Mouse (Mus musculus): Measurements from ENCODE around the gene Emc7. TPM values are rescaled to one million over a fixed set of nuclear protein-coding genes. Genes with fewer than 3 reads are reported as not detected.
"Not testable (repeated sequence)": the region's sequence is repeated elsewhere in the genome, so short reads cannot be mapped to it uniquely, and the experiment has no call there.

The Emc7 gene
- polyA plus RNA-seq, 1 experiment from 2014 or later: 20.9 TPM

- H3K4me1 ChIP-seq (replicated peaks): no peaks in the 10 kb centered on the region
- no peak for ATAC-seq (ENCODE audit: low read depth)
- H3K27me3 ChIP-seq: no peaks in the 10 kb centered on the region; the same call in 1 of the 2 replicates
These were observed 6.2 kb upstream of the Emc7 start for GRCm38 (mm10) chr2:112448510-112449059.

GRCm38 (mm10) chr2:112449597-112450296, 5.0 kb upstream of the Emc7 start:
- Histone ChIP-seq H3K4me2 (no peak overlapping the region), H3K9ac (no peak overlapping the region), H3K4me3 (no peak overlapping the region), H3K4me1 (replicated peaks) (no peaks in the 10 kb centered on the region), H3K9me3 (no peaks in the 10 kb centered on the region), H3K36me3 (no peaks in the 10 kb centered on the region), H3K27ac (replicated peaks) (no peak overlapping the region), H3K27me3 (no peaks in the 10 kb centered on the region; the same call in 1 of the 2 replicates)
- 41% methylated on average over 4 of the region's 4 CpGs for WGBS
- no peak for ATAC-seq (ENCODE audit: low read depth)

More at GRCm38 (mm10) chr2:112448510-112449059, 6.2 kb upstream of the Emc7 start:
- Histone ChIP-seq H3K9me3 (no peaks in the 10 kb centered on the region), H3K9ac (no peak overlapping the region), H3K4me3 (no peak overlapping the region), H3K27ac (replicated peaks) (no peak overlapping the region), H3K36me3 (no peaks in the 10 kb centered on the region), H3K4me2 (no peak overlapping the region)

- H3K9ac ChIP-seq: not testable (repeated sequence)
These were observed 2.3 kb upstream of the Emc7 start for GRCm38 (mm10) chr2:112452513-112452912.

GRCm38 (mm10) chr2:112454125-112454861, 504 bp upstream of the Emc7 start:
- ATAC-seq (ENCODE audit: low read depth): peak; percentile 86; the same call in 1 of the 2 replicates
- peak overlapping the region; percentile 84 for H3K4me2 ChIP-seq
- WGBS: 33% methylated on average over 17 of the region's 17 CpGs
- no peaks in the 10 kb centered on the region for H3K36me3 ChIP-seq
- H3K4me3 ChIP-seq: peak overlapping the region; percentile 83
- H3K9ac ChIP-seq: peak overlapping the region; percentile 88
- H3K9me3 ChIP-seq: no peaks in the 10 kb centered on the region
- peak overlapping the region; percentile 75 for H3K27ac ChIP-seq (replicated peaks)
- peaks cover 19% of the 10 kb centered on the region for H3K4me1 ChIP-seq (replicated peaks)
- H3K27me3 ChIP-seq: no peaks in the 10 kb centered on the region

More at GRCm38 (mm10) chr2:112452513-112452912, 2.3 kb upstream of the Emc7 start:
- not testable (repeated sequence) for H3K4me2 ChIP-seq; H3K27ac ChIP-seq (replicated peaks); H3K36me3 ChIP-seq; H3K27me3 ChIP-seq; H3K9me3 ChIP-seq; ATAC-seq (ENCODE audit: low read depth); H3K4me3 ChIP-seq
- H3K4me1 ChIP-seq (replicated peaks): peaks cover 17% of the 10 kb centered on the region

GRCm38 (mm10) chr2:112460557-112460956, 5.8 kb downstream of the Emc7 start:
- ATAC-seq (ENCODE audit: low read depth): no peak

GRCm38 (mm10) chr2:112469542-112469941, 14.7 kb downstream of the Emc7 start:
- Histone ChIP-seq H3K36me3 (peaks cover 58% of the 10 kb centered on the region), H3K4me1 (replicated peaks) (no peaks in the 10 kb centered on the region)
- ATAC-seq (ENCODE audit: low read depth): no peak

More at GRCm38 (mm10) chr2:112460557-112460956, 5.8 kb downstream of the Emc7 start:
- WGBS: 96% methylated on average over 3 of the region's 3 CpGs
- H3K4me2 ChIP-seq: no peak overlapping the region
- H3K27me3 ChIP-seq: no peaks in the 10 kb centered on the region
- H3K4me3 ChIP-seq: no peak overlapping the region
- H3K27ac ChIP-seq (replicated peaks): no peak overlapping the region
- H3K9ac ChIP-seq: no peak overlapping the region
- H3K9me3 ChIP-seq: no peaks in the 10 kb centered on the region
- H3K4me1 ChIP-seq (replicated peaks): peaks cover 17% of the 10 kb centered on the region
- peaks cover 35% of the 10 kb centered on the region for H3K36me3 ChIP-seq

GRCm38 (mm10) chr2:112470961-112471381, 16.2 kb downstream of the Emc7 start:
- Histone ChIP-seq H3K27ac (replicated peaks) (no peak overlapping the region), H3K9ac (no peak overlapping the region), H3K27me3 (no peaks in the 10 kb centered on the region), H3K36me3 (peaks cover 48% of the 10 kb centered on the region), H3K4me1 (replicated peaks) (no peaks in the 10 kb centered on the region), H3K4me2 (no peak overlapping the region), H3K4me3 (no peak overlapping the region), H3K9me3 (no peaks in the 10 kb centered on the region)
- 88% methylated on average over 5 of the region's 5 CpGs for WGBS
- ATAC-seq (ENCODE audit: low read depth): no peak

More at GRCm38 (mm10) chr2:112469542-112469941, 14.7 kb downstream of the Emc7 start:
- no peak overlapping the region for H3K4me2 ChIP-seq
- H3K27ac ChIP-seq (replicated peaks): no peak overlapping the region
- H3K4me3 ChIP-seq: no peak overlapping the region
- H3K9me3 ChIP-seq: no peaks in the 10 kb centered on the region
- no peak overlapping the region for H3K9ac ChIP-seq
- no peaks in the 10 kb centered on the region for H3K27me3 ChIP-seq

GRCm38 (mm10) chr2:112472076-112472475, 17.3 kb downstream of the Emc7 start:
- ATAC-seq (ENCODE audit: low read depth): no peak
- H3K4me3 ChIP-seq: no peak overlapping the region
- no peak overlapping the region for H3K27ac ChIP-seq (replicated peaks)
- H3K36me3 ChIP-seq: peaks cover 37% of the 10 kb centered on the region
- no peaks in the 10 kb centered on the region for H3K9me3 ChIP-seq
- no peak overlapping the region for H3K4me2 ChIP-seq
- H3K27me3 ChIP-seq: no peaks in the 10 kb centered on the region
- no peak overlapping the region for H3K9ac ChIP-seq
- WGBS: 90% methylated on average over 2 of the region's 2 CpGs
- no peaks in the 10 kb centered on the region for H3K4me1 ChIP-seq (replicated peaks)

- ATAC-seq (ENCODE audit: low read depth): no peak
- Histone ChIP-seq H3K27ac (replicated peaks) (no peak overlapping the region), H3K4me3 (no peak overlapping the region), H3K27me3 (no peaks in the 10 kb centered on the region), H3K4me2 (no peak overlapping the region), H3K9me3 (no peaks in the 10 kb centered on the region), H3K4me1 (replicated peaks) (no peaks in the 10 kb centered on the region), H3K36me3 (peaks cover 8% of the 10 kb centered on the region), H3K9ac (no peak overlapping the region)
- 87% methylated on average over 5 of the region's 5 CpGs for WGBS
These were observed 20.4 kb downstream of the Emc7 start for GRCm38 (mm10) chr2:112474997-112475724.

- Histone ChIP-seq H3K27me3 (no peaks in the 10 kb centered on the region), H3K36me3 (no peaks in the 10 kb centered on the region), H3K4me3 (no peak overlapping the region), H3K4me2 (no peak overlapping the region), H3K9me3 (no peaks in the 10 kb centered on the region), H3K9ac (no peak overlapping the region), H3K27ac (replicated peaks) (no peak overlapping the region), H3K4me1 (replicated peaks) (no peaks in the 10 kb centered on the region)
- no peak for ATAC-seq (ENCODE audit: low read depth)
- WGBS: 85% methylated on average over 6 of the region's 6 CpGs
These were observed 21.8 kb downstream of the Emc7 start for GRCm38 (mm10) chr2:112476554-112476953.

GRCm38 (mm10) chr2:112480669-112481068, 25.9 kb downstream of the Emc7 start, which contains the start of gene Chrm5:
TSS of gene Chrm5 (minus strand) at chr2:112480769.
- Histone ChIP-seq H3K4me1 (replicated peaks) (no peaks in the 10 kb centered on the region), H3K4me3 (no peak within 1 kb of the TSS), H3K27me3 (no peaks in the 10 kb centered on the region), H3K27ac (replicated peaks) (no peak within 1 kb of the TSS), H3K9ac (no peak within 1 kb of the TSS), H3K36me3 (no peaks in the 10 kb centered on the region), H3K4me2 (no peak within 1 kb of the TSS), H3K9me3 (no peaks in the 10 kb centered on the region)
- WGBS: 95% methylated on average over 5 of the region's 5 CpGs
- no peak for ATAC-seq (ENCODE audit: low read depth)

- H3K9me3 ChIP-seq: no peaks in the 10 kb centered on the region
- WGBS: 4% methylated on average over 2 of the region's 2 CpGs
These were observed 26.8 kb downstream of the Emc7 start for GRCm38 (mm10) chr2:112481564-112481963.

More at GRCm38 (mm10) chr2:112481564-112481963, 26.8 kb downstream of the Emc7 start:
- Histone ChIP-seq H3K27me3 (no peaks in the 10 kb centered on the region), H3K4me1 (replicated peaks) (no peaks in the 10 kb centered on the region), H3K36me3 (no peaks in the 10 kb centered on the region), H3K4me3 (no peak overlapping the region), H3K27ac (replicated peaks) (no peak overlapping the region), H3K9ac (no peak overlapping the region), H3K4me2 (no peak overlapping the region)
- peak; percentile 61; the same call in 1 of the 2 replicates for ATAC-seq (ENCODE audit: low read depth)
